Mouse (Mus musculus) bone marrow macrophage, adult 2 months (primary cell): ENCODE data around the gene Rbks.

Experiments
- CTCF ChIP-seq: IDR thresholded peaks from 2 replicates; pipeline ENCODE4 v1.5.1; 2012; ENCODE audit warnings: low read depth, mild to moderate bottlenecking, low read length, moderate library complexity
- POLR2A ChIP-seq: IDR thresholded peaks from 2 replicates; pipeline ENCODE4 v1.6.1; 2012; ENCODE audit warnings: mild to moderate bottlenecking, low read depth, low read length, borderline replicate concordance

- no peak for TF ChIP-seq POLR2A
- TF ChIP-seq CTCF: no peak
These were observed 62.7 kb downstream of the Rbks start for GRCm38 (mm10) chr5:31634679-31635078.
